Mouse (Mus musculus) urinary bladder, adult 18-20 months (tissue): Measurements from ENCODE around the gene Ppp1r3e.

ENCODE experiments used
- DNase-seq, 2 experiments: peaks; one replicate each; pipeline ENCODE4 v3.0.0; 2022; ENCODE audit warnings: low spot score in 2 of 2, mixed read lengths in 2 of 2

Gene Ppp1r3e

DNA sequence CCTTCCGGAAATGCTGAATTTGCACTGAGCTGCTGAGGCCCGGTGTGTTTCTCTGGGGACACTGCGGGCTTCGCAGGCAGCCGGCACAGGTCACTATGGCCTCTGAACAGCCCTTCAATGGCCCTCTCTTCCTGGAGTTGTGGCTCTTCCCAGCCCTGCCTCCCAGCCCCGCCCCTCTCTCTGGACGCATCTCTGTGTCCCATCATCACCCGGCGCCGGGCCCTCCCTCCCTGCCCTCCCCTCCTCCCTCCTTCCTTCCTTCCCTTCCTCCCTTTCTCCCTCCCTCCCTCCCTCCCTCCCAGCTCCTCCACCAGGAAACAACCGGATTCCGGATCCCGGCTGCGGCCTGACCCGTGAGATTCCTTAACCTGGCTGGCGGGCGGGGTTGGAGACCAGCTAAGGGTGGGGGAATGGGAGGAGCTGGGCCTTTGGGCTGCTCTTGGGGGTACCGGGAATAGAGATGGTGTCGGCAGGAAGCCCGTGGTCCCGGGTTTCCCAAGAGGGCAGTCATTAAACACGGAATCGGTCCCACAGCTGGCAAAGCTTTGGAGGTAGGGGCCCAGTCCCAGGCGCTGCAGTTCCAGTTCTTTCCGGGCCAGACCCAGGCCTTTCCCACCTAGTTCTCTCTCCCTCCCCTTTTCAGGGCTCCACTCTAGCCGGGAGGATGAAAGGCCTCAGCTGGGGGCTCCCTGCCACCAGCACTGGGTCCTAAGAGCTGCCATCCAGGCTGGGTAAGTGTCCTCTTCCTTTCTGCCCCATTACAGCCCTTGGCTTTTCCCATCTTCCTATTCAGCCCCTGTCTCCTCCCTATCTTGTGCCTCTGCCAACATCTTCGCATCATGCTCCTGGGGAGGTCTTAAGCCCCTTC lies 6.0 kb upstream of the Ppp1r3e start, which contains the start of the genes Bcl2l2 and Gm20521:
TSS of gene Bcl2l2 (plus strand) at position 224 of the 868 bp plus-strand sequence.
TSS of gene Gm20521 (plus strand) at position 288 of the 868 bp plus-strand sequence.
- peak; percentile 69 to 81 for DNase-seq

DNA sequence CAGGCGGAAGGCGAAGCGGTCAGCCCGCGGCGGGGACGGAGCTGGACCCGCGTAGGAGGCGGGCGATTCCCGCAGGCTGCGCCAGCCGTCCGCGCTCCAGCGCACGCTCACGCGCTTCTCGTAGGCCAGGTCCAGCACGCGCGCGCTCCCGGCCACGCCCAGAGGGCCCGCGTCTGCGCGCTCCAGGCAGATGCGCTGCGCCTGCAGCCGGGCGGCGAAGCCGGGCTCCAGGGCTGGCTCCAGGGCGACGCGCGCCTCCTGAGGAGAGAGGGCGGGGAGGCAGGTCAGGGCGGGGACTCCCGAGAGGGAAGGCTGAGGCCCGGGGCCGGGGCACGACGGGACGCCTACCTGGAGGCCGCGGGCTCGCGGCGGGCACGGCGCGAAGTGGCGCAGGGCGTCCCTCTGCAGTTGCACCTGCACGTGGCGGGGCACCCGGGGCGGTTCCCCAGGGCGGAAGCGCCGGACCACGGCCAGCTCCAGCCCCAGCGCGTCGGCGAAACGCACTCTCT lies 757 bp downstream of the Ppp1r3e start:
- DNase-seq, result peak; percentile 87 to 90

DNA sequence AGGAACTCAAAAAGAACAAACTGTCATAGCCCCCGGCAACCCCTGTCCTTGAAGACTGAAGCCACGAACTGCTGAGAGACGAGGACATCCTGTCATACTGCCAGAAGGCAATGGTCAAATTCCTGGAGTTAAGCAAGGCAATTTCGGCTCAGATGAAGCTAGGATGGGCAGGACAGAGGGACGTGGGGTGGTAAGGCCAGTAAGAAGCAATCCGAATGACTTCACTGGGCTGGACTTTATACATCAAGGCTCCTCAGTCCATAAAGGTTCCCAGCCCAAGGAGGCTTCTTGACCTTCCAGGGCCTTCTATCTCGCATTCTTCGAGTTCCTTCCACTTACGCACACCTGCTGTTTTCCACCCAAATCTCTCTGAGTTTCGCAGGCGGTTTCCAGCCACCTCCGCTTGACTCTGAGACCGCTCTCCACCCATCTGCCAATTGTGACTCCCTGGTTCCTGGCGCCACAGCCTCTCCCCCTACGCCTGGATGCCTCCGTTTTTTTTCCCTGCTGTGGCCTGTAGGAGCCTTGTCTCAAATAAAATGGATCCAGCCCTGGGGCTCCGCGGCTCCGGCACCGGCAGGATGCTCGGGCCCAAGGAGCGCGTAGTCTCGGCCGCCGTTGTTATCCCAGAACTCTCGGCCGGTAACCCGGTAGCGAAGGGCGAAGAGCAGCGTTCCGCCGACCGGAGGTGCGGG lies 1.4 kb downstream of the Ppp1r3e start:
- no peak for DNase-seq

DNA sequence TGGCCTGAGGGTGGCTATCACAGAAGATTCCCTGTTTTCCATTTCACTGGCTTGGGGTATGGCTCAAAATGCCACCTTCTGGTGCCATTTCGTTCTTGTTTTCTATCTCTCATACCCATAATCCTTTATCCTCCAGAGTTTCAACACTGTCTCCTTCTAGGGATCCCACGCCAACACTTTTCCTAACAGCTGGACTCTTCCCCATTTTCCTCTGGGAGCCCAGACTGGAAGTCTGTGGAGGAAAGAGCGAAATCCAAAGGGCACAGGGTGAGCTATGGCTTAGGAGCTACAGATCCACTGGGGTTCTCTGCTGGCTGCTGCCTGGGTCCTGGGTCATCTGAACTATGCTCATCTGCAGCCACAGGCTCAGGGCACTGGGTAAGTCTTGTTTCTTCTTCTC lies 3.2 kb downstream of the Ppp1r3e start:
- DNase-seq, result no peak

DNA sequence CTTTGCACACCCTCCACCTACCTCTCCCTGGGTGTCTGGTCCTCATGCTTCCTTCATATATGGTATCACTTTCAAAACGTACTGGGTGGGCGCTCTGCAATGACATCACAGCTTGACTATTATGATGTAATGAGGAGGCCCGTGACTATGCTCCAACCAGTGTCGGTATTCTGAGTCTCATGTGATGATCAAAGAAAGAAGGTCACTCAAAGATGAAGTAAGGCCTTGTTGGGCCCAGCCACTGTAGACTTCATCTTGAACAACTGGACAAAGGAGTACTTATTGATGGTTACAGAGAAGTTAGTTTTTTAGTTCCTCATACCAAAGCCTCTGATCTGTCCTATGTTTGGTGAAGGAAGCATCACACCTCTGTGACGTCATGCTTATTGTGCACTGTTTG lies 6.5 kb downstream of the Ppp1r3e start, which contains the start of gene Homez:
TSS of gene Homez (minus strand) at position 101 of the 400 bp plus-strand sequence.
- no peak for DNase-seq

DNA sequence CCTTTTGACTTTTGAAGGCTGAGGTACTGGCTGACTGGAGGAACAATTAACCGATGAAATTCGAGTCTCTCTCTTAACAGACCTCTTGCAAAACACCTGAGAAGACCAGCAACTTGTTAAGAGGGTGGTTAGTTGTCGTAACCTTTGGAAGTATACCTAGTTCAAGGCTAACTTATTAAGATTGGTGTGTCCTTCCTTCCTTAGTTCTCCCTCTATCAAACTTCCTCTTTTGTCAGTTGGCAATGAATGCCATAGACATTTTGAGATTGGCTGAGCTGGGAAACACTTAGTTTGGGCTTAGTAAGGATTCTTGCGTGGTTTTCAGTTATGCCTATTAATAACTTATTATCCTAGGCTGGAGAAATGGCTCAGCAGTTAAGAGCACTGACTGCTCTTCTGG lies 9.3 kb downstream of the Ppp1r3e start:
- no peak for DNase-seq

DNA sequence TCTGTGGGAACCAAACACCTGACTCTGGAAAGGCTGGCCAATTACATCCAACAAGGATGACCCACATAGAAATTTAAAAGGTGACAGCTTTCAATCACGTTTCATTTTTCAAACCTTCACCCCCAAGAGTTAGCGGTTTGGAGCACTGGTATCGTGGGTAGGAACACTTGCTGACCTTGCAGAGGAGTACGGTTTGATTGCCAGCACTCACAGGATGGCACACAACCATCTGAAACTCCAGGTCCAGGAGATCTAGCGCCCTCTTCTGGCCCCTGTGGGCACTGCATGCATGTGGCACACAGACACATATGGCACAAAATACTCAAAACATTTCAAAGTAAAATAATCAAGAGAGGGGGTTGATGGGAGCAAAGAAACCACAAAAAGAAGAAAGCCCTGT lies 10.4 kb downstream of the Ppp1r3e start:
- no peak for DNase-seq

DNA sequence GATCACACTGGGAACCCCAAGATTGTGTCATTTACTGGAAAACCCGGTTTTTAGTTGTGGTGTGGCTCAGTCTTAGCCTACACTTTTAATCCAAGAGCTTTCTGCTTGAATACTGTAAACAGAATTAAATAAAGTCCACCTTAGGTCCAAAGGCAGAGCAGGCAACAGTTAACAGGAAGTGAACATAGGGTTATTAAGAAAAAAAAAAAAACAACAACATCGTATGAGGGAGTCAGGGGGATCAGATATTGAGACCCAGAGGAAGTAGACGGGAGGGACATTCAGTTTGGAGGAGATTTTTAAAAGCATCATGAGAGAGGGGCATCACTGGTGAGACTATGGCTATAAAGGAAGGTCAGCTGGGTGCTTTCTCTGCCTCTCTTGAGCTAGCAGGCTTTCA lies 11.1 kb downstream of the Ppp1r3e start:
- DNase-seq, result no peak

DNA sequence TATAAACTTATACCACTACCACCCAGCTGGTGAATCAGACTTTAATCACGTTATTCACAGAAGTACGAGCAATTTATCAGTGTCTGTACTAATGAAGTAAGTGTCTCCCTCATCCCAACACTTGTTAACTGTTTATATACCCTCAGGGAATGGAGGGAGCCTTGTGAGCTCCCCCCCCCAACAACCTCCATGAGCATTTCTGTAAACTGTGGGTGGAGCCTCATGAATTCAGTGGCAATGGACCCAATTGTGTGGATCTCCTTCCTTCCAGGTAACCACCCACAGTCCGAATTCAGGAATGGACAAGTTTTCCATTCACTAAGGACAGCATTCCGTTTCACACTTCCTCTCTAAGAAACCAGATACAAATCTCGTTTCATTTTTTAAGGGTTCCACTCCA lies 11.7 kb downstream of the Ppp1r3e start:
- no peak for DNase-seq

DNA sequence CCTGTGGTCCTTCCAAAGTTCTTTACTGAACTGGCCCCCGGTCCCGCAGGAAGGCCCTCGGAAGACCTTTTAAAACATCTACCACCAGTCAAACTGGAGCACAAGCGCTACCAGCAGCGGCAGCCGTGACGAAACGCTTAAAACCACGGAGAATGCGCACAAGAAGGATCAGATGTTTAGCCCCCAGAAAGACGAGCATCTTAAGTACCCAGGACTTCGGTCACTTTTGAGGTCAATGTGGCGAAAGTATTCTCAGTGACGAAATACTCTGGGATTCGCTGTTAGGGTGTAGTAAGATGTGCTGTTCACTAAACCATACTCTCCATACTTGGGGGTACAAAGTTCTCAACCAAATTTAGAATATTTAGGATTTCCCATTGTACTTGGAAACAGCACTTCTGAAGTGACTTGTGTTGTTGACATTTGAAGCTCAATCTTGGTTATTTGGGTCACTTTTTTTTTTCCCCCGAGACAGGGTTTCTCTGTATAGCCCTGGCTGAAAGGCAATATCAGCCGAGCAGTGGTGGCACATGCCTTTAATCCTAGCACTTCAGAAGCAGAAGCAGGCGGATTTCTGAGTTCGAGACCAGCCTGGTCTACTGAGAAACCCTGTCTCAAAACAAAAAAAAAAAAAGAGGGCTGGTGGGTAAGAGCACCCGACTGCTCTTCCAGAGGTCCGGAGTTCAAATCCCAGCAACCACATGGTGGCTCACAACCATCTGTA lies 12.9 kb downstream of the Ppp1r3e start:
- DNase-seq, result no peak

DNA sequence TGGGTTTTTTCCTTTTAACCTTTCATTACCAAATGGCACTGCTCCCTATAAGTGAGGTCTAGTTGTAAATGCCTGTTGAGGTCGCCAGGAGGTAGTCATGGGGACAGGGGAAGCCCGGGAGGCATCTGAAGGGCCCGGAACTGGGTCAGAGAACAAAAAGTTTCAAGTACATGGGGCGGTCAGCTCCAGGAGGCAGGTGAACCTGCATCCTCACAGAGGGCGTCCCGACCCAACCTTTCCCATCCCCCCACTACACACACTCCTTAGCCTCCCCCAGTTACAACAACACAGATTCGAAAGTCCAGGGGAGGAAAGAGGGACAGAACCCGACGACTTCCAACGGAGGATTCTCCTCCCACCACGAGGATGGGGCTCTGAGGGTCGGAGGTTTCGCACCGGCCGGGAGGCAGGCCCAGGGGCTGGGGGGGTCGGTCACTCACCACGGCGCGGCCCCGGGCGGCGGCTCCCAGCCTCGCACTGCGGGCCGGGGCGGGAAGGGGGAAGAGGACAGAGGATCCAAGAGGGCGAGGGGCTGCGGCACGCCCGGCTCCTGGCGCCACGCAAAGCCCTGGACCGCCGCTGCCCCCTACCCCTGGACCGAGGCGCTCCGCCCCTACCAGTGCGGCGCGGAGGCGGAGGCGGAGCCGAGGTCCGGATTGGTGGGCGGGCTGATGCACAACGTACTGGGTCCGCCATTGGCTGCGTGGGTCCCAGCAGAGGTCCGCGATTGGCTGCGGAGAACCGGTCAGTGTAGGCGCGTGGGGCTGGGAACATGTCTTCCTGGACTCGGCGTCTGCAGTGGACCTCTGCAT lies 13.6 kb downstream of the Ppp1r3e start:
- peak; percentile 68 to 88 for DNase-seq

DNA sequence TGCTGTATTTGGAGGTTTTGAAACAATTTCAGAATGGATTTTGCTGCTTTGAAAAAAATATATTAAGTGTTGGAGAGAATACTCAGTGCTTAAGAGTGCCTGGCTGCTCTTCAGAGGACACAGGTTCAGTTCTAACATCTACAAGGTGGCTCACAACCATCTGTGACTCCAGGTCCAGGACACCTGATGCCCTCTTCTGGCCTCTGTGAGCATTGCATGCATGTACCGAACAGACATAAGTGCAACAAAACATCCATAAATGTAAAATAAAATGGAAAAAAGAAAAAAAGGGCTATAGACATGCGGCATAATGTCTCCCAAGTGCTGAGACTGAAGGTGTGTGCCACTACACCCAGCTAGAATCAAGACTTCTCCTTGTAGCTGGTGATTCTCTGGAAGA lies 16.8 kb downstream of the Ppp1r3e start:
- peak in 1 of 2 experiments; percentile 43 for DNase-seq

DNA sequence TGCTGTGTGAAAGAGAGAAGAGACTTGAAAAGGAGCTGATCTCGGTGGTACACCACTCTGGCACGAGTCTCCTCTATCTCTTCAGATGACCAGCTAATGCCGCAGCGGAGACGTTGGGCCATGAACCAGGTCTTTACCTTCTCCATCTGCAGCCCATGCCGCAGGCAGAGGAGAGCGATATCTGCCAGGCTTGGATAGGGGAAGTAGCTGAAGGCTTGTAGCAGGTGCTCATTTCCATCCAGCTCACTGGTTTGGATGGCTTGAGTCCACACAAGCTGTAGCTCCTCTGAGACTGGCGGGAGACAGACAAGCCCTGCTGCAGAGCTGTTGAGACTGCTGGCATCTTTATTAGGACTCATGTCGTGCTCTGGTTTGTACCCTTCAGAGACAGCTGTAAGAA lies 19.5 kb downstream of the Ppp1r3e start:
- DNase-seq, result no peak

DNA sequence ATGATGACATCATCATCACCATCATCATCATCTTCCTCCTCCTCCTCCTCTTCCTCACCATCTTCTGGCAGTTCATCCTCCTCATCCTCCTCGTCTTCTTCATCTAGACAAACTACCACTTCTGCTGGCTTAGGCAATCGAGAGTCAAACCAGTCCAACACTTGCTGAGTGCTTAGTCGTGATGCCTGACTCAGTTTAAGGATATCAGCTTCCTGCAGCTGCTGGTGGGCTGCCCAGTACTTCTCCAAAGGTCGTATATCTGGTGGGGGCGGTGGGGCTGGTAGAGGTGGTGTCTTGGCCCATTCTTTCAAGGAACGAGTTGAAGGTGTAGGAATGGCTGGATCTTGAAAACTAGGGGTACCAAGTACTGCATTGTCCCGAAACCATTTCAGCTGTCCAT lies 20.6 kb downstream of the Ppp1r3e start:
- DNase-seq, result no peak

DNA sequence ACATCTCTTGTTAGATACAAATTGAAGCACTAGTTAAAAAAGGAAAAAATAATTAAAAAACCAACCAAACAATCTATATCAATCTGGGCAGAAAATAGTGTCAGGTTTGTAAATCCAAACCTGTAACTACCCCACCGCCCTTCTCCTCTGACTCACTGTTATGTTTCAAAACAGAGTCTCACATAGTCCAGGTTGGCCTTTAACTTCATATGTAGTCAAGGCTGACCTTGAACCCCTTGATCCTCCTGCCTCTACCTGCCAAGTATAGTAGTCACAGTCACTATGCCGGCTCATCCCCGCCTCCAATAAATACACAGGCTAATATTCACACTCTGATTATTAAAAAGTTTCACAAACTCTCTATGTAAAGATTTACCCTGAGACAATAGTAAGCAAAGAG lies 21.6 kb downstream of the Ppp1r3e start:
- no peak for DNase-seq

DNA sequence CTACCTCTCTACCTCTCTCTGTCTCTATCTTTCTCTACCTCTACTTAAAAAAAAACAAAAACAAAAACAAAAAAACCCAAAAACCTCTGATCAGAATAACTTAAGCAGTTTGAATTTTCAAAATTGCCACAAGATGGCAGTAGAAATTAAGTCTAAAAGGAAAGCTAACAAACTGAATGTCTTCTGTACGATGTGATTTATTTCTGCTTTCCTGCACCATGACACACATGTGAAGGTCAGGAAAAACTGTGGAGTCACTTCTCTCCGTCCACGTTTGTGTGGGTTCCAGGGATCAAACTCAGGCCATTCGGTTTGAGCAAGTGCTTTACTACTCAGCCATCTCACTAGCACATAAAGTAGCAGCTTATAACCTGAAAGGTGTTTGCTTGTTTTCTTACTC lies 33.9 kb downstream of the Ppp1r3e start:
- DNase-seq, result peak in 1 of 2 experiments; percentile 27

DNA sequence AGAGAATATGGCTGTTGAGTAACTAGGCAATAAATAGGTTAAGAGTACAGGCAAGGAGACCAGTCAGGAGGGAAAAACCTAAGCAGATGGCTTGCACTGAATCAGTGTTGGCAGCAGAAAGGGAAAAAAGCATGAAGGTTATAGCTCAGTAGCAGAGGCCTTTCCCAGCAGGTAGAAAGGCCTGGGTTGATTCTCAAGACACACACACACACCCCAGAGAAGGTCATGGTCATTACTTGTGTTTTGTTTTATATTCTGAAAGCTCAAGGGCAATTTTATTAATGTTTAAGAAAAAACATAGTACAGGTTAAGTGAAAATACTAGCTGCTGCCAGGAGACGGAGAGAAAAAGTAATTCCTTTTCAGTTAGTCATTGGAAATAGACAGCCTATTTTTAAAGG lies 53.6 kb downstream of the Ppp1r3e start:
- no peak for DNase-seq
